Mouse (Mus musculus): ENCODE results near the gene Elmo1.

DNA sequence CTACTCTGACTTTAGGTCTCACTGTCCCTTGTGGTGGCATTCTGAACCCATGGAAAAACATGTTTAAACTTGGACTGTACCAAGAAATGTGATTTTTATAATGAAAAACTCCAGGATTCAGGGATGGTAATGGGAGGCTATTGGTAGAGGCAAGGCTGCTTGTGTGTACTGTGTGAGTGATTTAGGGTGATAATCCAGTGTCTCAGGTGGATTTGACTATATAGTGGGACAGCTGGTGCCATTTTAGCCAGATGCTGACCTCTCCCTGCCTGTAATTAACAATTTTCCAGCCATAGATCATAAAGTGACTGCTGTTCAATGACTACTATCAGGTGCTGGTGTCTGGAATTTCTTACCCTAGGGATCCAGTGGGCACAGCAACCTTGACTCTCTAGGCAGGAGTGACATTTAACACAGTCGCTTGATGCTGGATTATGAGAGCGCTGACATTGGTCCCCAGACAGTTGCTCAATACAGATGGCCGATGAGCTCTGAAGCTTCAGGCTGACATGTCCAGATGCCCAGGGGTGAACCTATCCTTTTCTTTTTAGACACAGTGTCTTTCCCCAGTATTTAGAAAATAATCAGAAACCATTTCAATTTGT is 228.3 kb downstream of the Elmo1 start:
- TF ChIP-seq POLR2A (IDR thresholded peaks at IDR 0.05; ENCODE audit: extremely low read depth, insufficient read depth, low read length) = no peak
- no peak for TF ChIP-seq CTCF (IDR thresholded peaks at IDR 0.05; ENCODE audit: low read depth, low read length)

All from liver, adult 2 months (tissue).